Mouse (Mus musculus) 3T3-L1 (cell line): ENCODE results near the gene Plk5.

Source experiments
- DNase-seq: peaks from one replicate; pipeline ENCODE4 v3.0.0-alpha.2; 2015; ENCODE audit warnings: low read depth, low spot score

The Plk5 gene

GRCm38 (mm10) chr10:80356001-80356682 is at the start of gene Plk5:
Plk5 (plus strand) TSS chr10:80356459.
- no peak for DNase-seq

GRCm38 (mm10) chr10:80311560-80311959 is 44.7 kb upstream of the Plk5 start:
- no peak for DNase-seq

- no peak for DNase-seq
These were observed 43.4 kb upstream of the Plk5 start for GRCm38 (mm10) chr10:80312586-80313504.

GRCm38 (mm10) chr10:80313627-80314201 is 42.5 kb upstream of the Plk5 start:
- no peak for DNase-seq

- no peak for DNase-seq
These were observed 41.7 kb upstream of the Plk5 start for GRCm38 (mm10) chr10:80314494-80315001.

- no peak for DNase-seq
These were observed 40.9 kb upstream of the Plk5 start for GRCm38 (mm10) chr10:80315315-80315714.

- DNase-seq = no peak
These were observed 39.9 kb upstream of the Plk5 start for GRCm38 (mm10) chr10:80316359-80316781.

- no peak for DNase-seq
These were observed 39.2 kb upstream of the Plk5 start for GRCm38 (mm10) chr10:80317011-80317410.

- DNase-seq = peak; percentile 96
These were observed 35.9 kb upstream of the Plk5 start, which contains the start of gene 2310011J03Rik for GRCm38 (mm10) chr10:80320340-80320760. 2310011J03Rik (minus strand) TSS chr10:80320537.

- no peak for DNase-seq
These were observed 35.1 kb upstream of the Plk5 start for GRCm38 (mm10) chr10:80321014-80321669.

GRCm38 (mm10) chr10:80321670-80322581 is 34.3 kb upstream of the Plk5 start:
- DNase-seq = no peak

GRCm38 (mm10) chr10:80322811-80323211 is 33.4 kb upstream of the Plk5 start:
- no peak for DNase-seq

GRCm38 (mm10) chr10:80323261-80324119 is 32.8 kb upstream of the Plk5 start:
- peak; percentile 47 for DNase-seq

GRCm38 (mm10) chr10:80324120-80325037 is 31.9 kb upstream of the Plk5 start:
- no peak for DNase-seq

- no peak for DNase-seq
These were observed 31.2 kb upstream of the Plk5 start for GRCm38 (mm10) chr10:80325045-80325444.

- peak; percentile 60 for DNase-seq
These were observed 26.8 kb upstream of the Plk5 start, which contains the start of the genes Pcsk4 and Reep6 for GRCm38 (mm10) chr10:80329273-80330081. Pcsk4 (minus strand) TSS chr10:80329498. Reep6 (plus strand) TSS chr10:80329953.

- no peak for DNase-seq
These were observed 26.2 kb upstream of the Plk5 start for GRCm38 (mm10) chr10:80330084-80330483.
